Mouse (Mus musculus): Measurements from ENCODE around the gene Reep6. TPM values are rescaled to one million over a fixed set of nuclear protein-coding genes. Genes with fewer than 3 reads are reported as not detected.

Reep6 gene
- total and polyA plus RNA-seq, 3 experiments = 1.3 to 72.8 (median 49.5) TPM

DNA sequence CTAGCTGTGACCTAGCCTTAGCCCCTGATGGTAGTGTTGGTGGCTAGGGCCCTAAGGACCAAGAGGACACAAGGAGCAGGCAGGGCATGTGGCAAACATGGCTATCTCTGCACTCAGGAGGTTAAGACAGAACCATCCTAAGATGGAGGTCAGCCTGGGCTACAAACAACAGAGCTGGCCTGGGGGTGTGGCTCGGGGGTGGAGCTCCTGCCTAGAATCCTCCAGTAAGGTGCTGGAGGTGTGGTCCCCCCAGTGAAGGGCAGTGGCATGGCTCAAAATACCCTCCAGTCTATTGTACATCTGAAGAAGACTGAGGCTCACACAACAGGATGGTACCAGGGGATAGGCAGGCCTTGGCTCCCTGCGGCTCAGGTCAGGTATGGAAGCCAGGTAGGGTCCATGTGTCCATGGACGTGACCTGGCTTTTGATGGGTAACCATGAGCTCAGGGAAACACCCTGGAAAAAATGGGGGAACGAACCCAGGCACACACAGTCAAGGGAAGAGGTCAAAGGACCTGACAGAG is 54.4 kb downstream of the Reep6 start:
- DNase-seq (ENCODE audit: low spot score) = no peak
- Histone ChIP-seq H3K27me3 (ENCODE audit: insufficient read depth, low read length) (peaks cover 6% of the 10 kb centered on the region; the same call in 1 of the 2 replicates), H3K4me1 (ENCODE audit: insufficient read depth, low read depth, low read length) (peaks cover 56% of the 10 kb centered on the region), H3K9me3 (replicated peaks) (peaks cover 12% of the 10 kb centered on the region), H3K36me3 (replicated peaks) (peaks cover 64% of the 10 kb centered on the region), H3K4me3 (ENCODE audit: low read depth, low read length) (no peak overlapping the region)
- ATAC-seq (ENCODE audit: extremely low read depth, insufficient number of reproducible peaks, low FRiP score, poor library complexity, severe bottlenecking) = no peak
- no peak for TF ChIP-seq GATA2 (IDR thresholded peaks at IDR 0.05; ENCODE audit: borderline replicate concordance, low read depth, low read length)
- TF ChIP-seq GATA1 (IDR thresholded peaks at IDR 0.05; ENCODE audit: borderline replicate concordance, low read length) = no peak

DNA sequence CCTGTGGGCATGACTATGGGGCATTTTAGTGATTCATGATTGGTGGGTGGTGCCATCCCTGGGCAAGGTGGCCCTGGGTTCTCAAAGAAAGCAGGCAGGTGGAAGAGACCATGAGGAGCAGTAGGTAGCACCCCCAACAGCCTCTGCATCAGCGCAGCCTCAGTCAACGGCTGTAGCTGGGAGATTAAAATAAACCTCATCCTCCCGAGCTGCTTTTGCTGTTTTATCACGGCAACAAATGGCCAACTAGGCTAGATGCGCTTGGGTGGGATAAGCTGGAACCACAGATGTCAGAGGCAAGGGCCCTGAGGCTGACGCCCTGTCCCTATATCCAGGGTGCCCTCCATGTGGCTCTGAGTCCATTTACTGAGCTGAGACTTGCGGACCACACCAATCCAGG is 55.0 kb downstream of the Reep6 start:
- H3K9me3 ChIP-seq (replicated peaks) = peaks cover 12% of the 10 kb centered on the region
- no peak for TF ChIP-seq TAL1 (conservative IDR thresholded peaks at IDR 0.05; ENCODE audit: low read depth, low read length)
- TF ChIP-seq GATA2 (IDR thresholded peaks at IDR 0.05; ENCODE audit: borderline replicate concordance, low read depth, low read length) = no peak
- no peak for TF ChIP-seq POLR2AphosphoS5 (IDR thresholded peaks at IDR 0.05; ENCODE audit: insufficient replicate concordance, low read depth, low read length)
- no peak for TF ChIP-seq GATA1 (IDR thresholded peaks at IDR 0.05; ENCODE audit: borderline replicate concordance, low read length)
- TF ChIP-seq CTCF (IDR thresholded peaks at IDR 0.05; ENCODE audit: low read depth, low read length) = no peak
- peaks cover 61% of the 10 kb centered on the region for H3K4me1 ChIP-seq (ENCODE audit: insufficient read depth, low read depth, low read length)
- H3K27me3 ChIP-seq (ENCODE audit: insufficient read depth, low read length) = peaks cover 6% of the 10 kb centered on the region; the same call in 1 of the 2 replicates
- peaks cover 65% of the 10 kb centered on the region for H3K36me3 ChIP-seq (replicated peaks)
- ATAC-seq (ENCODE audit: extremely low read depth, insufficient number of reproducible peaks, low FRiP score, poor library complexity, severe bottlenecking) (no peak), DNase-seq (ENCODE audit: low spot score) (no peak)
- peak overlapping the region; percentile 30; the same call in 1 of the 2 replicates for H3K4me3 ChIP-seq (ENCODE audit: low read depth, low read length)

DNA sequence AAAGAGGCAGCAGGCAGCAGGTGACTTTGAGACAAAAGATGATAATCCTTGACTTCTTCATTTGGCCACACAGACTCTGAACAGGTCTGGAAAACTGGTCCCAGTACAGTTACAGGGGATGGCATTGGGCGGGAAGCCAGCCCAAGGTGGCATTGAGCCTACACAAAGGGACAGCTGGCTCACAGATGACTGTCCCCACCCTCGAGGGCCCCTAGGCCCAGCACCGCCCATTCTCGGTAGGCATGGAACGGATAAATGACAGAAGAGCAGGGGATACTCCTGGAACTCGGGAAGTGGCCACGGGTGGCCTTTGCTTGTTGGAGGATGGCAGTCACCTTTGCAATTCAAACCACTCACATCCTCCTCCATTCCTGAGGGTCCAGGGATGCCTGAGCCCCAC is 55.6 kb downstream of the Reep6 start:
- peaks cover 66% of the 10 kb centered on the region for H3K36me3 ChIP-seq (replicated peaks)
- peaks cover 67% of the 10 kb centered on the region for H3K4me1 ChIP-seq (ENCODE audit: insufficient read depth, low read depth, low read length)
- H3K9me3 ChIP-seq (replicated peaks) = peaks cover 12% of the 10 kb centered on the region
- TF ChIP-seq POLR2AphosphoS5 (IDR thresholded peaks at IDR 0.05; ENCODE audit: insufficient replicate concordance, low read depth, low read length) (no peak), TAL1 (conservative IDR thresholded peaks at IDR 0.05; ENCODE audit: low read depth, low read length) (no peak), CTCF (IDR thresholded peaks at IDR 0.05; ENCODE audit: low read depth, low read length) (no peak), GATA2 (IDR thresholded peaks at IDR 0.05; ENCODE audit: borderline replicate concordance, low read depth, low read length) (no peak), GATA1 (IDR thresholded peaks at IDR 0.05; ENCODE audit: borderline replicate concordance, low read length) (no peak)
- peak overlapping the region; percentile 55; the same call in 1 of the 2 replicates for H3K4me3 ChIP-seq (ENCODE audit: low read depth, low read length)
- no peak for ATAC-seq (ENCODE audit: extremely low read depth, insufficient number of reproducible peaks, low FRiP score, poor library complexity, severe bottlenecking)
- peaks cover 6% of the 10 kb centered on the region; the same call in 1 of the 2 replicates for H3K27me3 ChIP-seq (ENCODE audit: insufficient read depth, low read length)
- no peak for DNase-seq (ENCODE audit: low spot score)

Other genes starting within 250 kb of the Reep6 start
Only the 20 nearest of the 26 such genes appear.
- 67.2 and 74.4 TPM in 2 replicates for gene Cbarp, start 189.1 kb upstream of the Reep6 start, total RNA-seq (2014; fragmentation: Nextera tagmentation)
- gene Cbarp, start 189.1 kb upstream of the Reep6 start, total RNA-seq (2017) = 3.7 and 5.5 TPM in 2 replicates
- 66.6 and 73.9 TPM in 2 replicates for gene Cbarp, start 189.1 kb upstream of the Reep6 start, polyA plus RNA-seq (2012)
- gene Midn, start 181.7 kb upstream of the Reep6 start, total RNA-seq (2014; fragmentation: Nextera tagmentation) = 89.8 and 92.3 TPM in 2 replicates
- 19.2 and 24.3 TPM in 2 replicates for gene Midn, start 181.7 kb upstream of the Reep6 start, total RNA-seq (2017)
- gene Midn, start 181.7 kb upstream of the Reep6 start, polyA plus RNA-seq (2012) = 295 and 302 TPM in 2 replicates
- gene Cirbp, start 164.0 kb upstream of the Reep6 start, total RNA-seq (2014; fragmentation: Nextera tagmentation) = 18.1 and 21.2 TPM in 2 replicates
- 32.6 and 34.8 TPM in 2 replicates for gene Cirbp, start 164.0 kb upstream of the Reep6 start, total RNA-seq (2017)
- 41.4 and 45.2 TPM in 2 replicates for gene Cirbp, start 164.0 kb upstream of the Reep6 start, polyA plus RNA-seq (2012)
- 1.6 TPM in 1 of 2 replicates, not detected in the other for gene 1600002K03Rik, start 157.0 kb upstream of the Reep6 start, total RNA-seq (2014; fragmentation: Nextera tagmentation)
- gene 1600002K03Rik, start 157.0 kb upstream of the Reep6 start, total RNA-seq (2017) = 7.8 and 8.9 TPM in 2 replicates
- gene 1600002K03Rik, start 157.0 kb upstream of the Reep6 start, polyA plus RNA-seq (2012) = 4.8 and 5.0 TPM in 2 replicates
- gene Efna2, start 150.5 kb upstream of the Reep6 start, total RNA-seq (2014; fragmentation: Nextera tagmentation) = not detected in 2 replicates
- not detected in 2 replicates for gene Efna2, start 150.5 kb upstream of the Reep6 start, total RNA-seq (2017)
- gene Efna2, start 150.5 kb upstream of the Reep6 start, polyA plus RNA-seq (2012) = 0.18 and 0.20 TPM in 2 replicates
- 10.8 and 16.9 TPM in 2 replicates for gene Mum1, start 103.5 kb upstream of the Reep6 start, total RNA-seq (2014; fragmentation: Nextera tagmentation)
- gene Mum1, start 103.5 kb upstream of the Reep6 start, total RNA-seq (2017) = 56.1 and 59.1 TPM in 2 replicates
- gene Mum1, start 103.5 kb upstream of the Reep6 start, polyA plus RNA-seq (2012) = 32.3 and 36.2 TPM in 2 replicates
- 246 and 251 TPM in 2 replicates for gene Ndufs7, start 80.8 kb upstream of the Reep6 start, total RNA-seq (2014; fragmentation: Nextera tagmentation)
- 152 and 156 TPM in 2 replicates for gene Ndufs7, start 80.8 kb upstream of the Reep6 start, total RNA-seq (2017)
- gene Ndufs7, start 80.8 kb upstream of the Reep6 start, polyA plus RNA-seq (2012) = 222 and 257 TPM in 2 replicates
- not detected in 2 replicates for gene Gamt, start 68.9 kb upstream of the Reep6 start, total RNA-seq (2014; fragmentation: Nextera tagmentation)
- gene Gamt, start 68.9 kb upstream of the Reep6 start, total RNA-seq (2017) = 0.17 TPM in 1 of 2 replicates, not detected in the other
- 0.18 TPM in 1 of 2 replicates, not detected in the other for gene Gamt, start 68.9 kb upstream of the Reep6 start, polyA plus RNA-seq (2012)
- gene Dazap1, start 68.5 kb upstream of the Reep6 start, total RNA-seq (2014; fragmentation: Nextera tagmentation) = 191 and 194 TPM in 2 replicates
- gene Dazap1, start 68.5 kb upstream of the Reep6 start, total RNA-seq (2017) = 136 and 151 TPM in 2 replicates
- gene Dazap1, start 68.5 kb upstream of the Reep6 start, polyA plus RNA-seq (2012) = 533 and 565 TPM in 2 replicates
- gene Rps15, start 37.5 kb upstream of the Reep6 start, total RNA-seq (2014; fragmentation: Nextera tagmentation) = 2,952 and 3,110 TPM in 2 replicates
- 3,218 and 3,548 TPM in 2 replicates for gene Rps15, start 37.5 kb upstream of the Reep6 start, total RNA-seq (2017)
- 11,196 and 11,583 TPM in 2 replicates for gene Rps15, start 37.5 kb upstream of the Reep6 start, polyA plus RNA-seq (2012)
- gene Apc2, start 34.0 kb upstream of the Reep6 start, total RNA-seq (2014; fragmentation: Nextera tagmentation) = 0.10 and 0.23 TPM in 2 replicates
- gene Apc2, start 34.0 kb upstream of the Reep6 start, total RNA-seq (2017) = 0.06 and 0.11 TPM in 2 replicates
- gene Apc2, start 34.0 kb upstream of the Reep6 start, polyA plus RNA-seq (2012) = 0.02 and 0.04 TPM in 2 replicates
- gene 2310011J03Rik, start 9.4 kb upstream of the Reep6 start, total RNA-seq (2014; fragmentation: Nextera tagmentation) = 17.2 and 17.6 TPM in 2 replicates
- 27.0 and 31.2 TPM in 2 replicates for gene 2310011J03Rik, start 9.4 kb upstream of the Reep6 start, total RNA-seq (2017)
- gene 2310011J03Rik, start 9.4 kb upstream of the Reep6 start, polyA plus RNA-seq (2012) = 92.5 and 108 TPM in 2 replicates
- 4.8 and 6.7 TPM in 2 replicates for gene Pcsk4, start 455 bp upstream of the Reep6 start, total RNA-seq (2014; fragmentation: Nextera tagmentation)
- 0.87 and 1.1 TPM in 2 replicates for gene Pcsk4, start 455 bp upstream of the Reep6 start, total RNA-seq (2017)
- 12.4 and 14.2 TPM in 2 replicates for gene Pcsk4, start 455 bp upstream of the Reep6 start, polyA plus RNA-seq (2012)
- gene Adamtsl5, start 18.5 kb downstream of the Reep6 start, total RNA-seq (2014; fragmentation: Nextera tagmentation) = 16.9 and 17.5 TPM in 2 replicates
- gene Adamtsl5, start 18.5 kb downstream of the Reep6 start, total RNA-seq (2017) = 5.4 and 8.0 TPM in 2 replicates
- 33.4 and 37.9 TPM in 2 replicates for gene Adamtsl5, start 18.5 kb downstream of the Reep6 start, polyA plus RNA-seq (2012)
- not detected in 2 replicates for gene Plk5, start 26.5 kb downstream of the Reep6 start, total RNA-seq (2014; fragmentation: Nextera tagmentation)
- gene Plk5, start 26.5 kb downstream of the Reep6 start, total RNA-seq (2017) = 0.12 TPM in 1 of 2 replicates, not detected in the other
- not detected in 2 replicates for gene Plk5, start 26.5 kb downstream of the Reep6 start, polyA plus RNA-seq (2012)
- 7.7 and 11.4 TPM in 2 replicates for gene Mex3d, start 57.7 kb downstream of the Reep6 start, total RNA-seq (2014; fragmentation: Nextera tagmentation)
- 8.7 and 10.9 TPM in 2 replicates for gene Mex3d, start 57.7 kb downstream of the Reep6 start, total RNA-seq (2017)
- gene Mex3d, start 57.7 kb downstream of the Reep6 start, polyA plus RNA-seq (2012) = 35.3 and 41.9 TPM in 2 replicates
- gene Mbd3, start 69.6 kb downstream of the Reep6 start, total RNA-seq (2014; fragmentation: Nextera tagmentation) = 37.3 and 41.7 TPM in 2 replicates
- gene Mbd3, start 69.6 kb downstream of the Reep6 start, total RNA-seq (2017) = 36.0 and 42.0 TPM in 2 replicates
- gene Mbd3, start 69.6 kb downstream of the Reep6 start, polyA plus RNA-seq (2012) = 244 and 272 TPM in 2 replicates
- gene Uqcr11, start 76.9 kb downstream of the Reep6 start, total RNA-seq (2014; fragmentation: Nextera tagmentation) = 57.3 and 71.6 TPM in 2 replicates
- 376 and 446 TPM in 2 replicates for gene Uqcr11, start 76.9 kb downstream of the Reep6 start, total RNA-seq (2017)
- 1,650 and 1,908 TPM in 2 replicates for gene Uqcr11, start 76.9 kb downstream of the Reep6 start, polyA plus RNA-seq (2012)
- 152 and 175 TPM in 2 replicates for gene Tcf3, start 103.7 kb downstream of the Reep6 start, total RNA-seq (2014; fragmentation: Nextera tagmentation)
- gene Tcf3, start 103.7 kb downstream of the Reep6 start, total RNA-seq (2017) = 70.0 and 84.0 TPM in 2 replicates
- gene Tcf3, start 103.7 kb downstream of the Reep6 start, polyA plus RNA-seq (2012) = 1,090 and 1,330 TPM in 2 replicates
- not detected in 2 replicates for gene Onecut3, start 164.9 kb downstream of the Reep6 start, total RNA-seq (2014; fragmentation: Nextera tagmentation)
- 0.06 and 0.11 TPM in 2 replicates for gene Onecut3, start 164.9 kb downstream of the Reep6 start, total RNA-seq (2017)
- not detected in 2 replicates for gene Onecut3, start 164.9 kb downstream of the Reep6 start, polyA plus RNA-seq (2012)

Data from G1E (cell line).